Mouse (Mus musculus): ENCODE results near the gene Metap2. TPM values are rescaled to one million over a fixed set of nuclear protein-coding genes. Genes with fewer than 3 reads are reported as not detected.
A peak's percentile ranks its signal among the peaks of the same experiment; 100 is the strongest.

Gene Metap2
- polyA plus RNA-seq, 1 experiment from 2014 or later: 138 TPM

DNA sequence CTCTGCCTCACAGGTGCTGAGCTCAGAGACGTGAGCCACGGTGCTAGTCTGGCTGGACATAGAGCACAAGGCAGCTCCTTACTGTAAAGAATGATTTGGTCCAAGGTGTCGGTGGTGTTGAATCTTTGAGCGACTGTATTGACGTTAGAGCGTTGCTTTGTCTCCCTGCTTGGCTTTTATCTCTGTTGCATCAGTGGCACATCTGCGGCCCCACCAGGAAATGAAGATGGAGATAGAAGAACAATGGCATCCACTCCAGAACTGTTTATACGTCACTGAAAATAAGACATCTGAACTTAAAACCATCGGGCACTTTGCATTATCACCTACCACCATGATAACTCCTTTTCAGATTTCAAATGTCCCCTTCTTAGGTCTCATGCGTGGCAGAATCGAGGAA lies 3.0 kb upstream of the Metap2 start:
- Histone ChIP-seq H3K9me3 (ENCODE audit: control insufficient read depth, low read length) (no peaks in the 10 kb centered on the region), H3K27ac (ENCODE audit: low read depth, low read length) (no peak overlapping the region), H3K27me3 (replicated peaks; ENCODE audit: control insufficient read depth, insufficient read depth, low read length) (no peaks in the 10 kb centered on the region), H3K9ac (ENCODE audit: low read depth, low read length) (no peak overlapping the region), H3K36me3 (ENCODE audit: control insufficient read depth, insufficient read depth, low read length) (no peaks in the 10 kb centered on the region), H3K4me2 (ENCODE audit: low read length) (no peak overlapping the region), H3K4me3 (ENCODE audit: low read length) (no peak overlapping the region), H3K4me1 (ENCODE audit: control insufficient read depth, insufficient read depth, low read depth, low read length) (no peaks in the 10 kb centered on the region)
- no peak for ATAC-seq
- WGBS: 92% methylated on average over 11 of the region's 11 CpGs

DNA sequence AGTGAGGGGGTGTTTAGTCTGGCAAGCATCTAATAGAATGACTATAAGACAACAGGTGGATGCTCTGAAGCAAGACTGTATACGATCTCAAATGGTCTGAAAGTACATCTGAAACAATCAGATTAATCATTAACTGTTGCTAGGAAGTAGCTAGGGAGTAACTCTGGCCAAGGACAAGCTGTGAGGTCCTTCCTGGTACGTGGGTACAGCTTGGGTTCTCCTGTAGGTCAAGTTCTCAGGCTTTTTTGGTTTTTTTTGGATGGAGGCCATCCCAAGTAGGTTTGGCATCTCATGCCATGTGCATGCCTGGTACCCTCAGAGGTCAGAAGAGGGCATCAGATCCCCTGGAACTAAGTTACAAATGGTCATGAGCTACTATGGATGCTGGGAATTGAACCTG lies 2.4 kb upstream of the Metap2 start:
- no peak overlapping the region for H3K4me2 ChIP-seq (ENCODE audit: low read length)
- no peaks in the 10 kb centered on the region for H3K36me3 ChIP-seq (ENCODE audit: control insufficient read depth, insufficient read depth, low read length)
- no peaks in the 10 kb centered on the region for H3K4me1 ChIP-seq (ENCODE audit: control insufficient read depth, insufficient read depth, low read depth, low read length)
- 54% methylated on average over 2 of the region's 2 CpGs for WGBS
- no peaks in the 10 kb centered on the region for H3K9me3 ChIP-seq (ENCODE audit: control insufficient read depth, low read length)
- no peak for ATAC-seq
- H3K4me3 ChIP-seq (ENCODE audit: low read length): no peak overlapping the region
- H3K27ac ChIP-seq (ENCODE audit: low read depth, low read length): no peak overlapping the region
- no peaks in the 10 kb centered on the region for H3K27me3 ChIP-seq (replicated peaks; ENCODE audit: control insufficient read depth, insufficient read depth, low read length)
- no peak overlapping the region for H3K9ac ChIP-seq (ENCODE audit: low read depth, low read length)

DNA sequence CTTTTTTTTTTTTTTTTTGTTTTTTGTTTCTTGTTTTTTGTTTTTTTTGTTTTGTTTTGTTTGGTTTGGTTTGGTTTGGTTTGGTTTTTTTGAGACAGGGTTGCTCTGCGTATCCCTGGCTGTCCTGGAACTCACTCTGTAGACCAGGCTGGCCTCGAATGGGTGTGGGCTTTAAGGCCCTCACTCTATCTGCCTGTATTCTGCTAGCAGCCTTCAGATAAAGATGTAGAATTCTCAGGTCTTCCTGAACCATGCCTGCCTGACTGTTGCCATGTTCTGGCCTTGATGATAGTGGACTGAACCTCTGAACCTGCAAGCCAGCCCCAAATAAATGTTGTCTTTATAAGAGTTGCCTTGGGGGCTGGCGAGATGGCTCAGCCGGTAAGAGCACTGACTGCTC lies 4.3 kb downstream of the Metap2 start:
- Histone ChIP-seq H3K9me3 (ENCODE audit: control insufficient read depth, low read length) (no peaks in the 10 kb centered on the region), H3K4me2 (ENCODE audit: low read length) (no peak overlapping the region), H3K4me3 (ENCODE audit: low read length) (no peak overlapping the region), H3K9ac (ENCODE audit: low read depth, low read length) (no peak overlapping the region), H3K36me3 (ENCODE audit: control insufficient read depth, insufficient read depth, low read length) (no peaks in the 10 kb centered on the region), H3K27ac (ENCODE audit: low read depth, low read length) (no peak overlapping the region), H3K4me1 (ENCODE audit: control insufficient read depth, insufficient read depth, low read depth, low read length) (peaks cover 8% of the 10 kb centered on the region), H3K27me3 (replicated peaks; ENCODE audit: control insufficient read depth, insufficient read depth, low read length) (no peaks in the 10 kb centered on the region)
- WGBS: 95% methylated on average over 4 of the region's 4 CpGs
- no peak for ATAC-seq

DNA sequence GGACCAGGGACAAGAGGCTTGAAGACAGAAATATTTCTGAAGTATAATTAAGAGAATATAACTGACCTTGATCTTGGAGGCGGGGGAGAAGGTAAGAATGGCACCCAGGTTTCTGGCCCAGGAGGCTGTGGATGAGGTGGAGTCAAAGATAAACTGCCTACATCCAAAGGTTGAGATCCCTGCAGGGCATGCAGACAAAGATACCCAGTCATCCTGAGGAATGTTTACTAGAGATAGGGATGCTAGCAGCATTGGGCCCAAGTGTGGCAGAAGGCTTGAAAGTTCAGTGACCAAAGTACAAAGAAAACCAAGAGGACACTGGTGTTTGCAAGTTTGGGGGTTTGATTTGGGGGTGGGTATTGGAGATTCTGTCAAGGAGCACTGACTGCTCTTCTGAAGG lies 5.9 kb downstream of the Metap2 start:
- H3K9ac ChIP-seq (ENCODE audit: low read depth, low read length): no peak overlapping the region
- peaks cover 8% of the 10 kb centered on the region for H3K4me1 ChIP-seq (ENCODE audit: control insufficient read depth, insufficient read depth, low read depth, low read length)
- H3K4me2 ChIP-seq (ENCODE audit: low read length): no peak overlapping the region
- H3K4me3 ChIP-seq (ENCODE audit: low read length): no peak overlapping the region
- 100% methylated on average over 1 of the region's 1 CpGs for WGBS
- no peaks in the 10 kb centered on the region for H3K36me3 ChIP-seq (ENCODE audit: control insufficient read depth, insufficient read depth, low read length)
- no peaks in the 10 kb centered on the region for H3K27me3 ChIP-seq (replicated peaks; ENCODE audit: control insufficient read depth, insufficient read depth, low read length)
- no peak overlapping the region for H3K27ac ChIP-seq (ENCODE audit: low read depth, low read length)
- H3K9me3 ChIP-seq (ENCODE audit: control insufficient read depth, low read length): no peaks in the 10 kb centered on the region
- ATAC-seq: no peak

DNA sequence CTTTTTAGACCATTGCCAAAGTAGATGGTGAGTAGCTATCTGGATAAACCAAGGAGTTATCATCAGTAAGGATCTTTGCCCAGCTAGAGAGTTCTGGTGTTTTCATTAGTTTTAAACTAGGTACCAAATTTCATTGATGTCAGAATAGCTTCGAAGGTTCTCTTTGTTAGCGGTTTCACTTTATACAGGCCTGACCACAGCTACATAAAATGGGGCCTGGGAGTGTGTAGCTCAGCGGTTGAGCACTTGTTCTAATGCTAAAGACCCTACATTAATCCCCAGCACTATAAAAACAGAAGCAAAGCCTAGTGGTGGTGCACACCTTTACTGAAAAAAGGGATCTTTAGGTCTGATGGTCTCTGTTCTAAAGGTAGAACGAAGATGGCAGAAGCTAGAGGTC lies 6.3 kb downstream of the Metap2 start:
- Histone ChIP-seq H3K9ac (ENCODE audit: low read depth, low read length) (no peak overlapping the region), H3K36me3 (ENCODE audit: control insufficient read depth, insufficient read depth, low read length) (peaks cover 3% of the 10 kb centered on the region; the same call in 1 of the 2 replicates), H3K4me2 (ENCODE audit: low read length) (peak overlapping the region; percentile 80), H3K4me3 (ENCODE audit: low read length) (peak overlapping the region; percentile 92), H3K27ac (ENCODE audit: low read depth, low read length) (no peak overlapping the region; the same call in 1 of the 2 replicates), H3K4me1 (ENCODE audit: control insufficient read depth, insufficient read depth, low read depth, low read length) (peaks cover 8% of the 10 kb centered on the region), H3K9me3 (ENCODE audit: control insufficient read depth, low read length) (no peaks in the 10 kb centered on the region), H3K27me3 (replicated peaks; ENCODE audit: control insufficient read depth, insufficient read depth, low read length) (no peaks in the 10 kb centered on the region)
- no peak for ATAC-seq
- WGBS: 73% methylated on average over 4 of the region's 4 CpGs

DNA sequence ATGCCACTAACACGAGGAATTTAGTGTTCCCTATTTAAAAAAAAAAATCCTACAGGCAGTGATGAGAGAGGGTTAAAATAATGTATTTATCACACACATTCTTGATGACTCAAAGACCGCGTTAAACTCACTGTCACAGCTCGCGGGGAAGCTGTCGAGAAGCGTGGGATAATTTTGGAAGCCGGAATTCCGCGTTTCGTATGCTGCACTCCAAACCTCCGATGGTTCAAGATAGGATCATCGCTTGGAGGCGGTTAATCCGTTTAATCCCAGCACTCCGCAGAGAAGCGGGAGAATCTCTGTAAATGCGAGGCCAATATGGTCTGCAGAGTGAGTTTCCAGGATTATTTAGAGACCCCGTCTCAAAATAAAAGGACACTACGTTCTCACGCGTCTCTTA lies 6.9 kb downstream of the Metap2 start:
- Histone ChIP-seq H3K4me3 (ENCODE audit: low read length) (peak overlapping the region; percentile 92), H3K9me3 (ENCODE audit: control insufficient read depth, low read length) (no peaks in the 10 kb centered on the region), H3K27ac (ENCODE audit: low read depth, low read length) (peak overlapping the region; percentile 88), H3K9ac (ENCODE audit: low read depth, low read length) (peak overlapping the region; percentile 92), H3K36me3 (ENCODE audit: control insufficient read depth, insufficient read depth, low read length) (peaks cover 7% of the 10 kb centered on the region), H3K4me2 (ENCODE audit: low read length) (peak overlapping the region; percentile 80), H3K4me1 (ENCODE audit: control insufficient read depth, insufficient read depth, low read depth, low read length) (peaks cover 8% of the 10 kb centered on the region), H3K27me3 (replicated peaks; ENCODE audit: control insufficient read depth, insufficient read depth, low read length) (no peaks in the 10 kb centered on the region)
- under 1% methylated on average over 22 of the region's 22 CpGs for WGBS
- ATAC-seq: peak; percentile 5

DNA sequence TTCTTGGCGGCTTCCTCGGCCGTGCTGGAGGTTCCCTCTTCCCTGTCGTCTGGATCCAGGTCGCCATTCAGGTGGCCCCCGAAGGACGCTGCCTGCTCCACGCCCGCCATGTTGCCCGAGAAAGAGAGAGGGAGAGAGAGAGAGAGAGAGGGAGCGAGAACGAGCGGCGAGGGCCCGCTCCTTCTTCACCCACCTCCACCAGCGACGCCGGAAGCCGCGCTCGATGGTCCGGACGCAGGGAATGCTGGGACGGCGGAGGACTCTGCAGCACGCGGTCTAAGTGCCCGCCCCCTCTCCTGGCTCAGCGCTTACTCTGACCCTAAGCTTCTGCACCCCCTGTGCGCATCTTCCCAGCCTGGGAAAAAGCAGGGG lies 7.3 kb downstream of the Metap2 start:
- H3K36me3 ChIP-seq (ENCODE audit: control insufficient read depth, insufficient read depth, low read length): peaks cover 10% of the 10 kb centered on the region
- peak overlapping the region; percentile 80 for H3K4me2 ChIP-seq (ENCODE audit: low read length)
- WGBS: under 1% methylated on average over 25 of the region's 30 CpGs
- H3K9ac ChIP-seq (ENCODE audit: low read depth, low read length): peak overlapping the region; percentile 92
- peak; percentile 99 for ATAC-seq
- H3K4me3 ChIP-seq (ENCODE audit: low read length): peak overlapping the region; percentile 92
- H3K27ac ChIP-seq (ENCODE audit: low read depth, low read length): peak overlapping the region; percentile 88
- H3K4me1 ChIP-seq (ENCODE audit: control insufficient read depth, insufficient read depth, low read depth, low read length): peaks cover 8% of the 10 kb centered on the region
- H3K9me3 ChIP-seq (ENCODE audit: control insufficient read depth, low read length): no peaks in the 10 kb centered on the region
- no peaks in the 10 kb centered on the region for H3K27me3 ChIP-seq (replicated peaks; ENCODE audit: control insufficient read depth, insufficient read depth, low read length)

DNA sequence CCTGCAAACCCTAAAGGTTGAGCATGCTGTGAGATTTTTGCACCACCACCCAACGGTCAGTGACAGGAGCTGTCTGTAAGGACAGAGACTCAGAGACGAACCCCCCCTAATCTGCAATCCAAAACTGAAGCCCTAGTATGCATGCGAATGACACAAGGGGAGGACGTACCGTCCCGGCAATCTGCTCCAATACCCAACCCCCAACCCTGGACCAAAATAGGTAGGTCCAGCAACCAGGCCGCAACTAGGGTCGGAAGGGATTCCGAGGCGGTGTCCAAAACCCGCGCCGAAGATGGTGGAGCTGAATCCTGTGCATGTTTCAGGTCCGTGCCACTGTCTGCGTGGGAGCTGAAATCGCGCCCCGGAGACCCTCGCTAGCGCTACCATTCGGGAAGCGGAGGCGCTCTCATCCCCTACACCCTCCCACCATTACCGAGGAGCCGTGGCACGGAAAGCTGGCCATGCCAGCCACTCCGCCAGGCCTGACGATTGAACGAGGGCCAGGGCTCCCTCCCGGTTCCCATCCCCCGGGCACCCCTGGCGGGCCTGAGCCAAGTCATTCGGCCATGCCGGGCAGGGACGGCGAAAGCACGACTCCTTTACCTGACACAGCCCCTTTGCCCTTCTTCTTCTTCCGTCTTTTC lies 7.8 kb downstream of the Metap2 start:
- no peaks in the 10 kb centered on the region for H3K9me3 ChIP-seq (ENCODE audit: control insufficient read depth, low read length)
- under 1% methylated on average over 38 of the region's 38 CpGs for WGBS
- peaks cover 11% of the 10 kb centered on the region for H3K36me3 ChIP-seq (ENCODE audit: control insufficient read depth, insufficient read depth, low read length)
- H3K27ac ChIP-seq (ENCODE audit: low read depth, low read length): peak overlapping the region; percentile 88
- peaks cover 8% of the 10 kb centered on the region for H3K4me1 ChIP-seq (ENCODE audit: control insufficient read depth, insufficient read depth, low read depth, low read length)
- peak overlapping the region; percentile 92 for H3K9ac ChIP-seq (ENCODE audit: low read depth, low read length)
- ATAC-seq: peak; percentile 73
- H3K27me3 ChIP-seq (replicated peaks; ENCODE audit: control insufficient read depth, insufficient read depth, low read length): no peaks in the 10 kb centered on the region
- peak overlapping the region; percentile 80 for H3K4me2 ChIP-seq (ENCODE audit: low read length)
- peak overlapping the region; percentile 92 for H3K4me3 ChIP-seq (ENCODE audit: low read length)

DNA sequence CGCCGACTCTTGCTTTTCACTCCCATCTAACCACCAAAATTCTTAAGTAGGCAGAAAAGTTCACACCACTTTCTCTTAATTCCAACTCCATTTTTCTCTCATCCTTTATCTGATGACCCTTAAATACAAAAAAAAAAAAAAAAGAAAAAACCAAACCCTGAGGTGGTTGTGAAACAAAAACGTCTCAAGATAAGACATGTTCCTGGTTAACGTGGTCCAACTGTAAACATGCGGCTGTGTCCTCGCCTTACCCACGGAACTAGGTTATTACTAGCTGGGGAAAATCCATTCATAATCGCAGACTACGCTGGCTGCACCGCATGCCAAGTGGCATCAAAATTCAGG lies 8.3 kb downstream of the Metap2 start:
- H3K9ac ChIP-seq (ENCODE audit: low read depth, low read length): peak overlapping the region; percentile 92
- peak overlapping the region; percentile 88 for H3K27ac ChIP-seq (ENCODE audit: low read depth, low read length)
- ATAC-seq: no peak
- H3K4me2 ChIP-seq (ENCODE audit: low read length): peak overlapping the region; percentile 80
- H3K27me3 ChIP-seq (replicated peaks; ENCODE audit: control insufficient read depth, insufficient read depth, low read length): no peaks in the 10 kb centered on the region
- peaks cover 8% of the 10 kb centered on the region for H3K4me1 ChIP-seq (ENCODE audit: control insufficient read depth, insufficient read depth, low read depth, low read length)
- WGBS: 16% methylated on average over 10 of the region's 10 CpGs
- peak overlapping the region; percentile 92 for H3K4me3 ChIP-seq (ENCODE audit: low read length)
- H3K36me3 ChIP-seq (ENCODE audit: control insufficient read depth, insufficient read depth, low read length): peaks cover 11% of the 10 kb centered on the region
- no peaks in the 10 kb centered on the region for H3K9me3 ChIP-seq (ENCODE audit: control insufficient read depth, low read length)

Measured in hindbrain, embryonic 16.5 days (tissue).